Mouse (Mus musculus) stomach, embryonic 16.5 days (tissue): ENCODE measurements at regions not wholly inside any gene's neighbourhood (a gene's known extent, or its start where the extent isn't known, plus 50 kb on each side); places are given as distances from the start of the nearest gene placed in this dataset.
A peak's percentile ranks its signal among the peaks of the same experiment; 100 is the strongest.

Source experiments
- ATAC-seq: fragments of 200-750 bp; cut with Nextera tagmentation; 2 replicates; pipeline ENCODE4 v1.8.0; 2017; ENCODE audit warnings: moderate number of reproducible peaks, moderate TSS enrichment; ENCODE audit not compliant: insufficient read depth, low FRiP score
- H3K27ac ChIP-seq: fragments of 300-500 bp; sonication (generic); 2 replicates; pipeline ENCODE4 v1.5.1; 2014; ENCODE audit warnings: low read length
- H3K27me3 ChIP-seq: fragments of 300-500 bp; sonication (generic); 2 replicates; pipeline ENCODE4 v1.6.1; 2014; ENCODE audit warnings: low read length, control low read depth, mixed read lengths; ENCODE audit not compliant: control insufficient read depth, insufficient read depth
- H3K36me3 ChIP-seq: fragments of 300-500 bp; sonication (generic); 2 replicates; pipeline ENCODE4 v1.6.1; 2014; ENCODE audit warnings: low read length; ENCODE audit not compliant: control insufficient read depth, insufficient read depth
- H3K4me1 ChIP-seq: fragments of 300-500 bp; sonication (generic); 2 replicates; pipeline ENCODE4 v1.6.1; 2014; ENCODE audit warnings: low read length, control low read depth, mixed read lengths; ENCODE audit not compliant: control insufficient read depth, insufficient read depth
- H3K4me2 ChIP-seq: fragments of 300-500 bp; sonication (generic); 2 replicates; pipeline ENCODE4 v1.6.1; 2014; ENCODE audit warnings: low read depth, low read length, mixed read lengths
- H3K4me3 ChIP-seq: fragments of 300-500 bp; sonication (generic); replicated peaks from 2 replicates; pipeline ENCODE4 v1.5.1; 2014; ENCODE audit warnings: mild to moderate bottlenecking, low read length
- H3K9ac ChIP-seq: fragments of 300-500 bp; sonication (generic); 2 replicates; pipeline ENCODE4 v1.6.1; 2014; ENCODE audit warnings: low read length
- H3K9me3 ChIP-seq: fragments of 300-500 bp; sonication (generic); replicated peaks from 2 replicates; pipeline ENCODE4 v1.6.1; 2016; ENCODE audit warnings: low read length, control low read depth; ENCODE audit not compliant: control insufficient read depth
- WGBS: fragments of 180-500 bp; shearing (Covaris S2); extraction: QIAGEN DNeasy Blood & Tissue Kit; methylation state at CpG from one replicate; pipeline ENCODE4 v1.1.7; 2014; 5-methylcytosine and 5-hydroxymethylcytosine counted together

DNA sequence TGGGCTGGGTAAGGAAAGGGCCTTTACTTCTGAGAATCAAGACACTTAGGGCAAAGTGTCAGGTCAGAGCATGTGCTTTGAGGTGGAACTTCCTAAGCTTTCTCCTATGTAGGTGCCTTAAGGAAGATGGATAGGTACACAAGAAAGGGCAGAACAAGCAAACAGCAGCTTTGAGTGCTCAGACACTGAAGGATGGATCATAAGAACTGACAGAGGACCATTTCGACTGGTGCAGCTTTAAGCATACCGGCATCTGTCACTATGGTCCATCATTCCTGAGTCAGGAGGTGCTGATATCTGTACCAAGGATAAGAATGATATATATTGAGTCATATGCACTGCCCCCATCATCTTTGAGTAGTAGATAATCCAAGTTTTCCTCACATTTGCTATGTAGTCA, 430.2 kb upstream of the Klhl29 start:
- H3K4me2 ChIP-seq = no peak overlapping the region
- H3K27ac ChIP-seq = no peak overlapping the region
- WGBS = 70% methylated on average over 2 of the region's 2 CpGs
- H3K36me3 ChIP-seq = no peaks in the 10 kb centered on the region
- no peak overlapping the region for H3K4me3 ChIP-seq
- H3K9ac ChIP-seq = no peak overlapping the region
- no peaks in the 10 kb centered on the region for H3K27me3 ChIP-seq
- 0 out of 2 replicates have a peak, but pooled peaks cover 6% of the 10 kb centered on the region for H3K4me1 ChIP-seq
- no peaks in the 10 kb centered on the region for H3K9me3 ChIP-seq
- ATAC-seq = peak; percentile 37; the same call in 1 of the 2 replicates

DNA sequence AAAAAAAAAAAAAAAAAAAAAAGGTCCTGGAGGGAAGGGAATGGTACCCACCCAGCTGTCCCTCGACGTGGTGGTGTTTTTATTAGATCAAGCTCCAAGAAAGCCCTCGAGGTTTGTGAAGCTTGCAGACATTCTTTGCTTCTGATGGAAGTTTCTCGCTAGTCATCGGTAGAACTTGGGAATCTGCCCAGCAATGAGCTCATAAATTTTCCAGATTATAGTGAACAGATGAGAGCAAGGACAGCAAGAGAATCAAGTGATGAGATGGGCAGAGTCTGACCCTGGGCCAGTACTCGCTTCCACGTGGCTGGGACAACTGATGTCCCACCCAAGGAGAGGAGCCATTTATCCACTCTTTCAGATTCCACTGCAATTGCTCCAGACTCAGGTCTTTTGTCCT, 417.6 kb upstream of the Klhl29 start:
- Histone ChIP-seq H3K4me1 (peaks cover 5% of the 10 kb centered on the region; the same call in 1 of the 2 replicates), H3K4me2 (no peak overlapping the region), H3K27ac (no peak overlapping the region), H3K9me3 (no peaks in the 10 kb centered on the region), H3K4me3 (no peak overlapping the region), H3K9ac (no peak overlapping the region), H3K27me3 (no peaks in the 10 kb centered on the region), H3K36me3 (no peaks in the 10 kb centered on the region)
- no peak for ATAC-seq
- WGBS = 54% methylated on average over 7 of the region's 7 CpGs

DNA sequence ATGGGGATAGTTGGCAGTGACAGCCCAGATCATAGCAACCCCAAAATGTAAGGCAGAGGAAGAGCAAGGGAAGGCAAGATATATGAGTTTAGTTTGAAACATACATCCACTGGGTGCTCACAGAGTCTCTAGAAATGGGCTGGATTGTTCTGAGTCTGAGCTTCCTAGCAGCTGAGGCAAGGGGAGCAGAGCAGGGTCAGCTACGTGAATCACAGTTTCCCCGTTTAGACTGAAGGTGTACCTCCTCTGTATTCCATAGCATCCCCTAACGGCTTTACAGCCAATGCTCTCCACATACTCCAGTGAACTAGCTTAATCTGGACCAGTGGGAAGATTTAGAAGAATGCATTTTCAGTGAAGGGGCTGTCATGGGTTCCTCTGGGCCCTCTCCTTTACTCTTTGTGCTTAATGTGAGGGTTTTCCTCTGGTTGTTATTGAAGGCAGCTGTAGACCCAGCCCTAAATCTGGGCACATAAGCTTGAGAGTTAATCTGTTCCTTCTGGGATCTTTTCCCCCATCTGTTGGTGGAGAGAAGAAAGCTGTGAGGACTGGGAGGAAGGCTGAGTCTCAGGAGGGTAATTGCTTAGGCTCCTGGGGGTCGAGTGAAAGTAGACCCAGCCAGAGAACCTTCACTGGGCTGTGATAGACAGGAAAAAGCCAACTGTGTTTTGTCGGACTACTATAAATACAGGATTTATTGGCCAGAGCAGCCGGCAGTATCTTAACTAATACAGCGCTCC, 411.8 kb upstream of the Klhl29 start:
- no peak for ATAC-seq
- Histone ChIP-seq H3K4me3 (no peak overlapping the region), H3K36me3 (no peaks in the 10 kb centered on the region), H3K4me1 (no peaks in the 10 kb centered on the region), H3K4me2 (no peak overlapping the region), H3K27me3 (no peaks in the 10 kb centered on the region), H3K9me3 (no peaks in the 10 kb centered on the region), H3K27ac (no peak overlapping the region), H3K9ac (no peak overlapping the region)
- 52% methylated on average over 7 of the region's 7 CpGs for WGBS

DNA sequence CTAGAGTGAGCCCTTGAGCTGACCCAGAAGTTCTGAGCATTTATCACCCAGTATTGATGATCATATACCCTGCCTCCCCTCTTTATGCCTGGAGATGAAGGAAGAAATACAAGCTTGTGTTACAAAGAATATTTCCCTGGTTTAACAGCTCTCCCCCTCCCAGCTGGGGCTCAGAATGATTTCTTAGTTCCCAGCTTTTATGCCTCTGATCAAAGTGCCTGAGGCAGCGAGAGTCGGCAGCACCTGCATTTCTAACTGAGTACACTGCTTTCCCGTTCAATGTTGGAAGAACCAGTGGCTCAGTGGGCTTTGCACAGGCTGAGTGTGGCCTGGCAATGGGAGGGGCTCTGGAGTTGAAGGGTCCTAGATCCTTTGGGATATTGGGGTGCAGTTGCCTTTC, 405.8 kb upstream of the Klhl29 start:
- WGBS = 65% methylated on average over 3 of the region's 3 CpGs
- H3K9ac ChIP-seq = no peak overlapping the region
- H3K27me3 ChIP-seq = no peaks in the 10 kb centered on the region
- no peak overlapping the region for H3K4me3 ChIP-seq
- H3K4me2 ChIP-seq = no peak overlapping the region
- no peaks in the 10 kb centered on the region for H3K4me1 ChIP-seq
- H3K36me3 ChIP-seq = no peaks in the 10 kb centered on the region
- H3K9me3 ChIP-seq = no peaks in the 10 kb centered on the region
- H3K27ac ChIP-seq = no peak overlapping the region
- no peak for ATAC-seq

DNA sequence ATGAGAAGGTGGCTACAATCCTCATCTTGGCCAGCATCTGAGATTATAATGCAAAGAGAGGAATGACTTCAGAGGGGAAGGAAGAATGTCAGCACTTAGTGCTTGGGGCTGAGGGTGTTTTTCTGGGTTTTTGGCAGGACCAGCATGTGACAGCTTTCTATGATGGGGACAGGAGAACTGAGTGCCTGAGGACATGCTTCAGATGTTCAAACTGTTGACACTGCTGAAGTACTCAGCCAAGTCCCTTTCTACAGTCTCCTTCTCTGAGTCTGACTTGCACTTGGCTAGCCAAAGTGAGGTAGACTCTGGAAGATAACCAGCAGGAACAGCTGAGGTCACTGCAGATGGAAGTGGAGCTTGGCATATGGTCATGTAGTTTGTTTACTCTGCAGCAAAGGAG, 402.1 kb upstream of the Klhl29 start:
- no peak overlapping the region for H3K4me3 ChIP-seq
- ATAC-seq = no peak
- no peak overlapping the region for H3K27ac ChIP-seq
- no peaks in the 10 kb centered on the region for H3K9me3 ChIP-seq
- H3K4me2 ChIP-seq = no peak overlapping the region
- no peak overlapping the region for H3K9ac ChIP-seq
- H3K36me3 ChIP-seq = no peaks in the 10 kb centered on the region
- H3K4me1 ChIP-seq = no peaks in the 10 kb centered on the region
- no peaks in the 10 kb centered on the region for H3K27me3 ChIP-seq

DNA sequence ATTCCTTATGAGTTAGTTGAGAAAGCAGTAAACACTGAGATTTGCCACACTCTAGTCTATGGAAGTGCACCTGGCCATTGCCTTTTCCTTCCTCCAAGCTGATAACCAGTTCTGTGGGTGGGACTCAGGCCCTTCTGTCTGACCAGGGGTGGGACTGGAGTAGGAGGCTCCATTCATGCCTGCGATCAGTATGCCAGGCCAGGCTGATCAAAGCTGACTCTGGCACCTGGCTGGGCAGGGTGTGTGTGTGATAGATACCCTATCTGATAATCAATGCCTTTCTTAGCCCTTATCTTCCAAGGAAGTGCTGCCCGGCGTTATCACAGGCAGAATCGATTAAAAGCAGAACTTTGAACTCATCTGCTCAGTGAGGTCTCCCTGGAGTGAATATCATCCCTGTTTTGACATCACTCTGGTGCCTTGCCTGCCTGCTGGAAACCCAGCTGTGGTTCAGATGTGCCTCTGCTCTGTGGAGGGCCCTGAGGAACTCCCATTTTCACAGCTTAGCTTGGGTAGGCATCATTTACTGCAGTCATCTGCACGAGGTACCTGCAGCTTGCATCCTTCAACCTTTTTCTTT, 396.0 kb upstream of the Klhl29 start:
- Histone ChIP-seq H3K4me2 (no peak overlapping the region), H3K36me3 (no peaks in the 10 kb centered on the region), H3K9me3 (no peaks in the 10 kb centered on the region), H3K9ac (no peak overlapping the region), H3K4me3 (no peak overlapping the region), H3K27me3 (no peaks in the 10 kb centered on the region), H3K27ac (no peak overlapping the region), H3K4me1 (no peaks in the 10 kb centered on the region)
- 0 out of 2 replicates have a peak, but pooled peaks have one; percentile 37 for ATAC-seq
- 46% methylated on average over 5 of the region's 5 CpGs for whole genome bisulfite sequencing

DNA sequence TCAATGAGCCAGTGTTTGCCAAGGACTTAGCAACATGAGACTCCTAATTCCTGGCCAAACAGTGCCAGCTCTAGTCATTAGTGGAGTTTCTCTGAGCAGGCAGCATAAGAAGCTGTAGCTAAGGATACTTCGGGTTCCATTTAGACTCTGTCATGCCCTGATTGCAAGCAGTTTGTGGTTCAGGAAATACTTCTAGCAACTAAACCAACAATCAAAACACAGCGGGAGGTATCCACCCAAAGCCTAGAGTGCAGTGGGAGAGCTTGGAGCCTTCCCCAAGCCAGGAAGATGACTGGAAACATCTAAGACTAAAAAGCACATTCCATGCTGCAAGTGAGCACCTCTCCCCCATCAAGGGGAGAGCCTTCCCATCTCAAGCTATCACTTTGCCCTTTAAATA, 395.0 kb upstream of the Klhl29 start:
- Histone ChIP-seq H3K9me3 (no peaks in the 10 kb centered on the region), H3K36me3 (no peaks in the 10 kb centered on the region), H3K4me2 (no peak overlapping the region), H3K4me1 (no peaks in the 10 kb centered on the region), H3K27ac (no peak overlapping the region), H3K9ac (no peak overlapping the region), H3K4me3 (no peak overlapping the region), H3K27me3 (no peaks in the 10 kb centered on the region)
- WGBS = 65% methylated on average over 2 of the region's 2 CpGs
- no peak for ATAC-seq

DNA sequence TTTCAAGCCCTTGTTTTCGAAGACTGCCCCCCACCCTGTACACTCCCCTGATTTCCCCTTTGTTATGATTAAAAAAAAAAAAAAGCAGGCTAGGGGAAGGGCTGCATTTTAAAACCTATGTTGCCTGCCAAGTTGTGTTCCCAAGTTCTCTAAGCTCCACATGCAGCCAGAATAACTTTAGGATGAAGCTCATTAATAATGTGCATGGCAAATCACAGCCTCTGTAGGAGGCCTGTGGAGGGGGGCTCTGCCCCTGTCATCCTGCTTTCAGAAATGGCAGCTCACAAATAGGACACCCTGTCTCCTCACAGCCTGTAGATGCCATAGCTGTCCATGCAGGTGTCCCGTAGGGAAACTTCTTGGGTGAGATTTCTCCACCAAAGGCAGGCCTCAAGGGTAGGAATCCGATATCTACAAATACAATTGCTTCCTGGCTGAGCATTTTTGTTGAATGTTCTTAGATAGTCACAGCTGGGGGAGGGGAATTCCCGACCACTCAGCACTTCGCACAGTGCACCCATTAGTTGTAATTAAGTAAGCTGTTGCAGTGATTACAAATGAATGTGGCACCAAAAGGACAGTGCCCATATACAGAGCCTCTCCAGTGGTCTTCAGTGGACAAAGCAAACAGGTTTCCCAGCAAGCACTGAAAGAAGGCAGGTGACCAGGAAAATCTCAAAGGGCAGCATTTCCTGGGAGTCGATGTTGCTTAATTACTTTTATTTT, 389.1 kb upstream of the Klhl29 start:
- Histone ChIP-seq H3K27me3 (no peaks in the 10 kb centered on the region), H3K4me1 (0 out of 2 replicates have a peak, but pooled peaks cover 5% of the 10 kb centered on the region), H3K4me2 (no peak overlapping the region), H3K36me3 (no peaks in the 10 kb centered on the region), H3K9ac (no peak overlapping the region), H3K27ac (no peak overlapping the region), H3K4me3 (no peak overlapping the region), H3K9me3 (no peaks in the 10 kb centered on the region)
- WGBS = 43% methylated on average over 6 of the region's 6 CpGs
- ATAC-seq = no peak

DNA sequence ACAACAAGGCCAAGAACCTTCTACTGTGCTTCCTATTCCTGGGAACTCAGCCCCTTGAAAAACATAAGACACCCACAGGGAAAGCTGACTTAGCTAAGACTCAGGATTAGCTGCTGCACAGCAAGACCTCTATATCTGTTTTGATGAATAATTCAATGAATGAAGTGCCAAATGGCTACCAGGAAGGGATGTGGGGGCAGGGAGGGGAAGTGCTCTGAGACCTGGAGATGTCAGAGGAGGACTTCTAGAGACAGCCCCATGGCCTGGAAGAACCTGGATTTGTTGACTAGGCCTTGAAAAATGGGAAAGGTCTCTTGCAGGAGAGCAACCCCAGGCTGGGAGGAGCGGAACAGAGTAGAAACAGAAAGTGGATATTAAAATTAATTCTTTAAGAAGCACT, 388.5 kb upstream of the Klhl29 start:
- Histone ChIP-seq H3K4me3 (no peak overlapping the region), H3K27ac (no peak overlapping the region), H3K27me3 (no peaks in the 10 kb centered on the region), H3K4me2 (no peak overlapping the region), H3K36me3 (no peaks in the 10 kb centered on the region), H3K9ac (no peak overlapping the region), H3K9me3 (no peaks in the 10 kb centered on the region), H3K4me1 (0 out of 2 replicates have a peak, but pooled peaks cover 5% of the 10 kb centered on the region)
- no peak for ATAC-seq
- 76% methylated on average over 1 of the region's 1 CpGs for WGBS
